Mouse (Mus musculus): ENCODE results near the gene Rer1. TPM values are rescaled to one million over a fixed set of nuclear protein-coding genes. Genes with fewer than 3 reads are reported as not detected.

Rer1 gene
- total RNA-seq, 2 experiments from 2014 or later, result 54.8 to 59.3 TPM

- intact Hi-C loops (cut with DNase I), result no loop called here
- H3K4me3 ChIP-seq, result no peak overlapping the region
- DNase-seq, result no peak
- no peak overlapping the region for H3K27ac ChIP-seq
- no peak for TF ChIP-seq CTCF (IDR thresholded peaks at IDR 0.05)
Measured at GRCm38 (mm10) chr4:155033115-155033514, 53.1 kb downstream of the Rer1 start.

DNA sequence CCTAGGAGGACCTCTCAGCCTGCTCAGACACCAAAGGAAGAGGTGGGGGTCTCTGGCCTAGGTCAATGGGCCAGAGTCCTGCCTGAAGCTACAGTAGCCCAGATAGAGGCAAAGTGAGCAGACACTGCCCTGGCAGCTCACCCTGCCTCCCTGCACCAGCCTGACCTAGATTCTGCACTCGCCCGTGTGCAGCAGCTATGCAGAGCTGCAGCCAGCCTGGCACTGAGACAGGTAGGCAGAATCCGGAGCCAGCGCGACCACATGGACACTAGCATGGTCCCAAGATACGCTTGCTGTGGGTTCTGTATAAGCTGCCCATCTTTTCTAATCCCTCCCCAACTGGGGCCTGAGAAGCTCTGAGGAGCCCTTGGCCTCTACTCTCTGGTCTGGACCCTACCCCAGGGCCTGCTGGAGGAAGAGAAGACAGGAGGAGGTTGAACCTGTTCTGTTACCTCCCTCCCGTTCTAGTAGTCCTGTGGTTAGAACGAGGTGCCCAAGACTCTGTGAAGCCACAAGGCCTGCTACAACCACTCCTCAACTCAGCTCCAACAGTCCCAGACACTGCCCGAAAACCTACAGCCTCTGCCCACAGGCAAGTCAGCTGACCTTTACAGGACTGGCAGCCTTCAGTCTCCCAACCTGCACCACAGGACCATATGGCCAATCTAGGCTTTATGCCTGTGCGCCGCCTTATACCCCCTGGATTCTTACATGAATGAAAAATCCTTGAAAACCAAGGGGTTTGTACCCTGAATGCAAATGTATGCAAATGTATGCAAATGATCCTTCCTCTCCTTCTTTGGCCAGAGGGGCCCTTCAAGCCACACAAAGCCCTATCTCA, 61.8 kb downstream of the Rer1 start:
- no peak for DNase-seq
- intact Hi-C loops (cut with DNase I), result no loop called here
- no peak overlapping the region for H3K4me3 ChIP-seq
- no peak overlapping the region for H3K27ac ChIP-seq
- TF ChIP-seq CTCF (IDR thresholded peaks at IDR 0.05), result no peak

Other genes starting within 250 kb of the Rer1 start
- gene Ttc34, start 248.9 kb downstream of the Rer1 start, total RNA-seq (2021), result not detected
- not detected for gene Mmel1, start 216.8 kb downstream of the Rer1 start, total RNA-seq (2021)
- 100 to 1,000 TPM in 1 of 2 experiments, 10 to 100 TPM in 1; 67.9 to 100 TPM for gene Fam213b, start 187.2 kb downstream of the Rer1 start, total RNA-seq (2021)
- 1 to 10 TPM; 1.1 to 2.5 TPM for gene Tnfrsf14, start 157.8 kb downstream of the Rer1 start, total RNA-seq (2021)
- gene Hes5, start 125.5 kb downstream of the Rer1 start, total RNA-seq (2021), result not detected
- gene Pank4, start 122.3 kb downstream of the Rer1 start, total RNA-seq (2021), result 10 to 100 TPM; 33.8 to 43.6 TPM
- gene Plch2, start 29.6 kb downstream of the Rer1 start, total RNA-seq (2021), result under 1 TPM in 1 of 2 experiments, not detected in 1; 0.38 TPM
- gene Pex10, start 19.4 kb downstream of the Rer1 start, total RNA-seq (2021), result 10 to 100 TPM; 12.9 to 17.9 TPM
- gene Morn1, start 195 bp upstream of the Rer1 start, total RNA-seq (2021), result 1 to 10 TPM; 1.3 TPM
- 10 to 100 TPM; 28.5 to 35.6 TPM for gene Ski, start 136.2 kb upstream of the Rer1 start, total RNA-seq (2021)
- 1 to 10 TPM; 4.6 to 6.1 TPM for gene Faap20, start 163.4 kb upstream of the Rer1 start, total RNA-seq (2021)

Data from gastrocnemius, adult 2 months (tissue).